Mouse (Mus musculus) naive thymus-derived CD4-positive, alpha-beta T cell, adult 2 months (primary cell): ENCODE measurements around the gene Tdrd7.

Experiments used
- DNase-seq: peaks from one replicate; pipeline ENCODE4 v3.0.0-alpha.2; 2011; ENCODE audit warnings: low read depth

Gene Tdrd7

DNA sequence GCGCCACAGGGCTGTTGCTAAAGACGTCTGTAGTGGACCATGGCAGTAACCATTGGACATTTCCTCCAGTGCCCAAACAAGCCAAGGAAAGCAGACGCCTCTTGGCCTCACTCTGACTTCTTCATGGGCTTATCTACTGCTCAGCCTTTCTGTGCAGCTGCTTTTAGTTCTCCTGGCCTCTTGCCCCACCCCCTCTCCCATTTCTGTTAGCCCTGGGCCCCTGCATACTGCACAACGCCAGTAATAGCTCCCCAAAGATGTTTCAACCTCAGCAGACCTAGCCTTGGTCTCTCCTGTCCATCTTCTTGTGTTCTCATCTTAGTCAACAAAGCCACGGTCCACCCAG is 77.3 kb downstream of the Tdrd7 start:
- DNase-seq, result no peak

DNA sequence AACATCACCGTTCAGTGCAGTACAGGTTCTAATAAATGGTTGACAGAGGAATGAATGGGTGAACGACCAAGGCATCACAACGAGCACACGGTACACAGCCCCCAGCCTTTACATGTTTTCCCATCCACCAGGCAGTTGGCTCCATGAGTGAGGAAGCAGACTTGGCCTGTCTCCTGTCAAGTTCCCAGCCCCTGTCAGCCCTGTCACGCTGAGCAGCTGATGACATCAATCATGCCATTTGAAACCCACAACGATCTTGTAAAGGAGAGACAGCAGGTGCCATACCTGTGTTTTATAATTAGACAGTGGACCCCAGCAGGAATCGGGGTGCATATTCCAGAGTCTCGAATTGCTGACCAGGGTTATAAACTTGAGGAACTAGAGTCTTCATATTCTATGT is 78.2 kb downstream of the Tdrd7 start:
- no peak for DNase-seq

DNA sequence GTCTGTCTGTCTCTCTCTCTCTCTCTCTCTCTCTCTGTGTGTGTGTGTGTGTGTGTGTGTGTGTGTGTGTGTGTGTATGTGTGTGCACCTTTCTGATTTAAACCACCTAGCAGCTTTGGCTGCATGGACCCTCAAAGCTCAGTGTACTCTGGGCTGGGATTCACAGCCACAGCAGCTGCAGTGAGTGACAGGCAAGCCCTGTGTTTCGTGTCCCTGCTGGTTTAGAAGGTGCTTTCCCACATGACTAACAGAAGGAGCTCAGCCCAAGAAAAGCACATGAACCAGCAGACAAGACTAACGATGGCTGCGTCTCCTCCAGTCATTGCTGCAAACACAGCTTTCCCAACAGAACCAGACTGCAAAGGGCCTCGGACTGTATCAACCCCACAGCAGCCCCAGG is 82.8 kb downstream of the Tdrd7 start:
- DNase-seq, result no peak

DNA sequence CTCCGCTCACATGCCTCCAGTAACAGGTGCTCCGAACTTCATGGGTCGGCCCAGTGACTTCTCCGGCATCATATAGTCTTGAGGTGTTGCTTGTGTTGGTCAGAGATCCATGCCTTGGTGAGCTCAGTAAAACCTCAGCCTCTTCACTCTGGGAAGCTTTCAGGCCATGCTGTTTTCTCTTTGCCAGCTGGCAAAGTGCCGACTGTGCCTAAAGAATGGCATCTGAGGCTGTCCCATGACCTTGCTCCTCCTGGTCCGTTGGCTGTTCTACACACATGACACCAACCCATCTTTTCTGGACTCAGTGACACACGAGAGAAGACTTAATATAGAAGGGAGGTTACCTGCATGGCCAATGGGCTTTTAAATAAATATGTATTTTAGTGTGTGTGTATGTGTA is 83.3 kb downstream of the Tdrd7 start:
- no peak for DNase-seq

DNA sequence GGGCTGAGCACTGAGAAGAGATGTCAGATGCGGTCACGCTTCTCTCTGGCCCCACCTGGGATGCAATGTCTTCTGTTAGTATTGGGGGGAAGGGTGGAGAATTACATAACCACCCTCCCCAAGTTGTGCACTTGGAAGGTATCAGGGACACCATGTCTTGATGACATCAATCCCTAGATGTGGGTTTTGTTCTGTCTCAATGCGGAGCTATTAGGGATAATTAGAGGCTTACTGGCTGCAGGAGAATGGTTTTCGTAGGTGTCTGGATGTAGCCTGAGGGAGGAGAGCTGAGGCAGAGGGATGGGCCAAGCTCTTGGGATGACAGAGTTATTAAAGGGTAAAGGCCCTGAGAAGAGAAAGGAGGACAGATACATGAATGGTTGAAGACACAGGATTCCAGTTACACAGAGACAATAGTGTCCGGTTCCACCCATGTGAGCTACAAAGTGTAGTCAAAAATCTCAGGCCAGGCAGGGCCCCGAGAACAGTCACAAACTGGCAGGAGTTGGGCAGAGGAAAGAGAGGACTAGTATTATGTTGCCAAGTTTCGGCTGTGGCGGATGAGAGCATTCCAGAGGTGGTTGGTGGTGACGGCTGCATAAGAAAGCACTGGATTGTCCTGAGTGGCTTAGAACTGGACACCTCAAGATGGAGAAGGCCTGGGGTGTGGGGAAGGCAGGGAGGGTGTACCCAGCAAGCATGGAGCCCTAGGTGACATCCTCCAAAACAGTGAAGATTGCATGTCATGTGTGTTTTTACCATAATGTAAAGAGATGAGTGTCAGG is 88.4 kb downstream of the Tdrd7 start:
- DNase-seq, result no peak

DNA sequence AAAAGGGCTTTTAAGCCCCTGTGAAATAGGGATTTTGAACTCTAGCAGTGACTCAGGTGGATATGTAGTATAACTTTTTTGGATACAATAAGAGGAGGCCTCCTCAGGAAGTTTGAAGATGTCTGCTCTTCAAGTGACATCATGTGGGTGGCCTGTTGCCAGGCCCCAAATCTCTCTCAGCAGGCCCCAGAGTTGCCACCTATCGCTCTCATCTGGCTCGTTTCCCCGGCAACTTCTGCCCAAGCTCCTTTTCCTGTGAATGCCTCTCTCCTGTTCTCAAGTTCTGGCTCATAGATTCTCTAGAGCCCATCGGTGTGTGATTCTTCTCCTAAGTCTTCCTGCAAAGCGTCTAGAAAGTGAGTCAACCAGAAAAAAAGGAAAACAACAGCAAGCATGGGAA is 91.0 kb downstream of the Tdrd7 start:
- DNase-seq, result no peak

DNA sequence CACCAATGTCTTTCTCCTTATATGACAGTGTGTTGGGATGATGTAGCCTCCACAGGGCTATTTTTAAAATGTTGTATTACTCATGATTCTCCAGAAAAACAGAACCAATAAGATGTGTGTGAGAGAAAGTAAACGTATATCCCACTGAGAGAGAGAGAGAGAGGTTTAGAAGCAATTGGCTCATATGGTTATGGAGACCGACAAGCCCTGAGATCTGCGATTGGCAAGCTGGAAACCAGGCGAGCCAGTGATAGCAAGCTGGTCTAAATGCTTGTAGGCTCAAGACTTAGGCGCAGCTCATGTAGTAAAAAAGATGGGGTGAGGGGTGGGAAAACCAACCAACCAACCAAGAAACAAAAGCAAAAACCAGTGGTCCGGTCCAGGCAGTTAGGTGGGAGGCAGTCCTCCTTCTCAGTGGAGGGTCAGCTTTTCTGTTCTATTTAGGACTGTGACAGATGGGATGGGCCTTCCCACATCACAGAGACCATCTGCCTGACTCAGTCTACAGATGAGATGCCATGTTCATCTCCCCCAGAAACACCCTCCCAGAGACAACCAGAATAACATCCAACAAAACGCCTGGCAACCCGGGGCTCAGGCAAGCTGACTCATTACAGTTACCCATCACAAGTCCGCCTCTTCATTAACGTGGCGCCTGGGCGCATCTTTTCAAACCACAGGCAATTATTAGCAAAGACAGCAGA is 96.3 kb downstream of the Tdrd7 start:
- DNase-seq, result no peak

DNA sequence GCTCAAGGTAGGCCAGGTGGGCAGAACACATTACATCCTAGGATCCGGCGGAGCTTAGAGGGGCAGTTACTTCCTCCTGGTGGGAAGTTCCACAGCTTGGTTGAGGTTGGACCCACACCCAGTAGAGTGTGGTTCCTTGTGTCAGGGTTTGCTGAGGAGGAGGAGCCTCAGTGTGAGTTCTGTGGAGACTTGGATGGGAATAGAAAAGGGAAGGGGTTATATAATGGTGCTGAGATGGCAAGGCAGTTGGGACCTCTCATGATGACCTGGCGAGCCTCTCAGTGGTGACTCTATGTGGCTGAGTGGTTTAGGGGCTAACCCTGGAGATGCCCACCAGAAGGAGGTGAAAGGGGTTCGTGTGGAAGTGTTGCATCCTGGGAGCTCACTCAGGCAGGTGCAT is 98.7 kb downstream of the Tdrd7 start:
- DNase-seq, result no peak

DNA sequence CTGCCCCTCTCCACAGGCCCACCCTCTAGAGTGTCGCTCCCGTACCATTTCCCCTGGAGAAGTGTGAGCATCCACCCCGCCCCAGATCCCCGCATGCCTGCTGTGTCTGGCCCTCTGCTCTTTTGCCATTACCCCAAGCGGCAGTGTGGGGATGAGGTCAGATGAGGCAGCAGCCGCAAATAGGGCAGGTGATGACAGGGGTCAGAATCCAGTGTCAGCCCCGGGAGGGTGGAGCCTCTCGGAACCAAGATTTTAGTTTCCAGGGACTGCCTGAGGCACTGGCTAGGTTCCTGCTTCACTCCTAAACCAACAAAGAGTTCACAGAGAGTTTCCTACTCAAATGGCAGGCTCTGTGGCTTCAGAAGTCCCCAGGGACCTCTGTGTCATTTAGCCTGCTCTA is 99.1 kb downstream of the Tdrd7 start:
- DNase-seq, result no peak

DNA sequence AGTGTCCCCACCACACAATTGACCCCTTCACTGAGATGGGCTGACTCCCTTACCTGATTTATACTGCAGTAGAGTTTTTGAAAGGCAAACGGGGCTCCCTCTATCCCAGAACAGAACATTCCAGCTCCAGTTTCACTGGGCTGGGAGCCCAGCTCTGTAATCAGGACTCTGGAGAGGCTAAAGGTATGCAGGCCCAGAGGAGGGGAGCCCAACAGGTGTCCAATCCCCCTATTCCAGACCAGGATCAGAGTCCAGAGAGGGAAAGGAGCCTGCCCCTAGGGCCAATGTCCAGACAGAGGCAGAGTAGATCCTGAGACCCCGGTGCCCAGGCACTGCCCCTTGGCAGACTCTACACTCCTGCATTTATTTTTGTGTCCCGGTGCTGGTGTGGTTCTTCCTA is 99.8 kb downstream of the Tdrd7 start:
- DNase-seq, result no peak

DNA sequence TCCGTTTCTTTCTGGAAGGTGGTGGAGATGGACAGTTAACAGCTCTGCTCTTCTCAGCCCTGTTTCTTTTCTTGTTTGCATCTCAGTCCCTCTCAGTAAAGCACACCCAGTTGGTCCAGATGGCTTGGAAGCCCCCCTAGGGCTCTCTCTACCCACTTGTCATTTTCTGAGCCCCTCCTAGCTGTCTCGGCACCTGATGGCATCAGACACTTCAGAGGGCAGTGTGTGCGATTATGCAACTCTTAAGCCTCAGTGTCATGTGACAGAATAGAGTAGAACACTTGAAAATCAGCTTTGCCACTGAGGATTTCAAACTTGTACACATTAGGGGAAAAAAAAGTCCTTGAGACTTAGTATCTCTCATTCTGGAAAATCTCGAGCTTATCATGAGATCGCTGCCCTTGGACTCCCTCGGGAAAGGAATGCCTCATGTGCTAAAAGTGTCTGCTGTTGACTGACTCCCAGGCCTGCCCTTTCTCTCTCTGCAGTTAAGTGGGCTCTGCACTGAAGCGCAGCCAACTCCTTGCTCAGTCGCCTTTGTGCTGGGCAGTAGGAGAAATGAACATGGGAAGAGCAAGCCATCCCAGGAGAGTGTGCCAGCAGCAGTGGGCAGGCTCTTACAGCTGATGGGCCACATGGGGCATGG is 100.7 kb downstream of the Tdrd7 start:
- DNase-seq, result no peak

DNA sequence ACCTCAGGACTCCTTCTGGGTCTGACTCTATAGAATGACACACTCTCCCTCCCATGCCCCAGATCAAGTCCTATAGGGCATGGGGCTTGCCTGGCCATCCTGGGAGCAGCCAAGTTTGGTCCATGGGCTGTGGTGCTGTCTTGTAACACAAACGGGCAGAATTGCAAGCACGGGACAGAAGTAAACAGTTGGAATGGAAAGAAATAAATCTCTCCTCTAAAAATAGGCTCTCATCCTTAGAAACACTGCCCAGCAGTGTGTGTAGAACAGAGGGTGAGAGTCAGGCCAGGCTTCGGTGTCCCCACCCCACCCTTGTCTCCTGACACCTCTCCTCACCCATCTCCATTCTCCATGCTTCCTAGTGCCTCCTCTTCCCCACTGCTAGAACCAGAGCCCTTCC is 102.9 kb downstream of the Tdrd7 start:
- no peak for DNase-seq

DNA sequence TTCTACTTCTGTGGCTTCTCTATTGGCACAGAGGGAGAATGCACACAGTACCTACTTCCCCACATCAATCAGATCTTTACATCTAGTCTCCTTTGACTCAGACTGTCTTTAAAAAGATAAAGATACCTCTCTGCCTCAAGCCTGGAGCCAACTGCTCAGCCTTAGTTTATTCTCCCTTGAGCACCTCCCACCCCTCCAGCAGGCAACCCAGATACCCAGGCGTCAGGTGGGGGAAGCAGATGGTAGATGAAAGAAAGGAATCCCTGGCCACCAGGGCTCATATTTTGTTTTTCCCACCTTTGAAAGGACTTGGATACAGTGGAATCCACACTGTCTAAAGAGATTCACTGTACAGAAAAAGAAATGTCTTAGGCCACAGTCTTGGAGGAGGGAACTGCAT is 103.4 kb downstream of the Tdrd7 start:
- no peak for DNase-seq

DNA sequence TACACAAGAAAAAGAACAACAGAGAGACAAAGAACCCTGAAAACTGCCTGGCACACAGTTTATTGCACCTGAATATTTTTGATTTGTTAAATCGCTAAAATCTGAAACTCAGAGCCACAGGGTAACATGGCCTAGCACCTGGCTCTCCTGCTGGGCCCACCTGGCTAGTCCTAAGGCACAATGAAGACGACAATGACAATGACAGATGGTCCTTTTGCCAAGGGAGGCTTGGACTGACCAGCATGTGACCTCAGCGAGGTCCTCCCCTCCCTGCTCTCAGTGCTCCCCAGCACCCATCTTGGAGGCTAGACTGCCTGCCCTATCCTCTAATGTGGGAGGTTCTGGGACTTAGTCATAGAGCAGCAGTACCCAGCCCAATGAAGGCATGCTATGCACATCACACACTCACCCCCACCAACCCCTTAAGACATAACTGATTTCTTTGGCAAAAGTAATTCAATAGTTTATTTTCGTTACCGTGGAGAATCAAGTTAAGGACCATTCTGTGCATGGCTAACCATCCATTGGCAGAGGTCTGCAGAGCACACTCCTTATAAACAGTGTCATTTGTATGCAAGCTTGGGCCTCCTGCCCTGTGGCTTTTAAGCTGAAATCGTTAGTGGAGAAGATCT is 104.8 kb downstream of the Tdrd7 start:
- DNase-seq, result no peak

DNA sequence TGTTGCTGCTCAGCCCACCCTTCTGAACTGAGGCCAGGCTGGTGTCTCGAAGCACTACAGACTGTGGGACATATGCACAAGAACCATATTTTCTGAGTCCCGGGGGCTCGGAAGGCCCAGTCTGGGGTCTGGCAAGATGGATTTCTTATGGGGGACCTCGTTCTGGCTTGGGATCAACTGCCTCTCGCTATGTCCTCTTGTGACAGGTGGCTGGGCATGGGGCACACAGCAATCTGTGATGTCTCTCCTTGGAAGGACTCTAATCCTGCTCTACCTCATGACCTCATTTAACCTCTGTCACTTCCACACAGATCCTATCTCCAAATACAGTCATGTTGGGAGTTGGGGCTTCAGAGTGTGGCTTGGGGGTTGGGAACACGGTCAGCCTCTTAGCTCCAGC is 107.5 kb downstream of the Tdrd7 start:
- no peak for DNase-seq

DNA sequence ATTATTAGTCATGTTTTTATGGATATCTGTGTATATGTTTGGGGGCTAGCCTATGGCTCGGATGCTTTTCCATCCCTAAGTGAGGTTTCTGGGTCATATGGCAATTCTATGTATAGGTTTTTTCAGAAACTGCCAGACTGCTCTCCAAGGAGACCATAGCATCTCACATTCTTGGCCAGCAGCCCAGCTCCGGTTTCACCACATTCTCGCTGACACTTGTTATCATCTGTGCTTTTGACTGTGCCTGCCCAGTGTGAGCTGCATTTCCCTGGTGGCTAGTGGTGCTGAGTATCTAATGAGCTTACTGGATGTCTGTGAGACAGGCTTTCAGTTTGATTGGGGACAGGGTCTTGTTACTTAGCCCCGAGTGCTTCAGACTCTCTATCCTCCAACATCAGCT is 108.6 kb downstream of the Tdrd7 start:
- DNase-seq, result no peak

DNA sequence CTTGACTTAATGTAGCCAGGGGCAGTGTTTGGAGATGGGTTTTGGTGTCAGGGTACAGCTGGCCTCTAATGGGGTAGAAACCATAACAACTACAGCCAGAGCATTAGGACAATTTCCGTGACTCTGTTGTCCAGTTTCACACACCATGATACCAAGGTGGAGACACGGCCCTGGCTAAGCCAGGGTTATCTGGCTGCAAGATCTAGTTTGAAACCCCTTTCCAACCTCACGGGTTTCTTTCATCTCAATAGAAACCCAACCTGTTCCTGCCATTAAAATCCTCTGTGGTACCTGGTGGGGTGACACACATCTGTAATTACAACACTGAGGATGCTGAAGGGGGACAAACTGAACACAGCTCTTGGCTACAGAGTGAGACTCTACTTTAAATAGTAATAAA is 110.5 kb downstream of the Tdrd7 start:
- no peak for DNase-seq

DNA sequence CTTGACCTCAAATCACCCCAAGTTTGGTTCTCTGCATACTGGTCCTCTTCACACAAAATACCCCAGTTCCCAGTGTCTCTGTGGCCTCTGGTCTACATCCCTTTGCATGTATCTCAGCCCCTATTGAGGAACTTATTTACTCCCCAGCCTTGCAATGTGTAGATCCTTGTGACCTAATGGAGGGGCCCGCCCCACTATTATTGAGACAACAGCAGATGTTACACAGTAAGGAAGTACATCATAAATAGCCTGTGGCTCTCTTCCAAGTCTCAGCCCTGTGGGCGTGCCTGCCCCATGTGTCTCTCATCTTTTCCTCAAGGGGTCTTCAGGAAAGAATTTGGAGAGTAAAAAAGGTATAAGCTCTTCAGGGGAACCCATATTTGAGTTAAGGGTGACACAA is 111.8 kb downstream of the Tdrd7 start:
- no peak for DNase-seq

DNA sequence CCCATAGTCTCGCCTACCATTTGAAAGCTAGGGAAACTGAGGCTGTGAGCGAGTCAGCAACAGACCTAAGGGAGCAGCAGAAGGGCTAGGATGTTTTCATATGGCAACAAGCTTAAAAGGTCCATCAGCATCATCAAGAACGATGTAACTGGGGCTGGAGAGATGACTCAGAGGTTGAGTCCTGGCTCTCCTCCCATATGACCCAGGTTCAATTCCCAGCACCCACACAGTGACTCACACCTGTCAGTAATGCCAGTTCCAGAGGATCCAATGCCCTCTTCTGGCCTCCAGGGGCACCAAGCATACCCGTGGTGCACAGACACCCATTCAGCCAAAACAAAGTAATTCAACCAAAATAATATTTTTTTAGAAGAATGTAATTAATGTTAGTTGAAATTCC is 115.1 kb downstream of the Tdrd7 start:
- no peak for DNase-seq

DNA sequence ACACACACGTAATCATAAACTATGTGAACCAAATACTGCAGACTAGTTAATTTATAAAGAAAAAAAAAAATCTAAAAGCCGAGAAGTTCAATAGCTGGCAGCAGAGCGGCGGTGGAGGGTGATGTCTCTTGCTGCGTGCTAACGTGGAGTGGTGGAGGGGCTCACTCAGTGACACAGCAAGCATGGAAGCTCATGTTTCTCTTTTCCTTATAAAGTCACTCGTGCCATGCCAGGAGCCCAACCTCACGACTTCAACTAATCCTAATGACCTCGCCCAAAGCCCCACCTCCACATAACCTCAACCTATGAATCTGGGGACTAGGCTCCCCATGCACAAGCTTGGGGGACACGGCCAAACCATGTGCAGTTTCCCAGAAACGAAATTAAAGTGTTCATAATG is 117.4 kb downstream of the Tdrd7 start:
- no peak for DNase-seq
